Mouse (Mus musculus): ENCODE data around the gene Kctd2. TPM values are rescaled to one million over a fixed set of nuclear protein-coding genes. Genes with fewer than 3 reads are reported as not detected.
"Not testable (repeated sequence)": the region's sequence is repeated elsewhere in the genome, so short reads cannot be mapped to it uniquely, and the experiment has no call there.

Kctd2 gene
- polyA plus RNA-seq, 1 experiment from 2014 or later: 16.4 TPM

DNA sequence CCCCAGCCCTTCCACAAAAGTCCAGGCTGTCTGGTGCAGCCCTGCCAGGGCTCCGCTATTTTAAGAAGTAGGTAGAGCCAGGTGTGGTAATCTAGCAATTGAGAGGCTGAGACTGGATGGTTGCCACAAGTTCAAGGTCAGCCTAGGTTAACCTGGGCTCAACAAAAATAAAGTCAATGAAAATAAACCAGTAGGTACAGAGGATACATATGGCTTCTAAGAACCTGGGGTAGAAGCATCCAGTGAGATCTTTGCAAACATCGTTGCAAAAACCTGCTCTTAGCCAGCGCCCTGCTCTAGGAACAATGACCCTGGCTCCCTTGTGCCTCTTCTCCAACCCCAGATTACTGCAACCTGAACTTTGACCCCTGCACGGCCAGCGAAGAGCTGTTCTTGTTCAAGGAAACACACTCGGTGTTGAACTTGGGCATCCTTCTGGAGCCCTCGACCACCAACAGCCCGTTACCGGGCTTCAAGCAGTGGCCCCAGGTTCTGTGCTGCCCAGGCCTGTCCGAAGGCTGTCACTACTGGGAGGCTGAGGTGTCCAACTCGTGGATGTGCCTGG is 27.5 kb downstream of the Kctd2 start:
- Histone ChIP-seq H3K36me3 (no peaks in the 10 kb centered on the region), H3K27ac (peak overlapping the region; percentile 91), H3K27me3 (no peaks in the 10 kb centered on the region), H3K4me1 (peaks cover 44% of the 10 kb centered on the region), H3K4me2 (no peak overlapping the region), H3K9ac (no peak overlapping the region), H3K9me3 (replicated peaks) (no peaks in the 10 kb centered on the region), H3K4me3 (replicated peaks) (no peak overlapping the region)
- WGBS: 79% methylated on average over 11 of the region's 11 CpGs
- no peak for ATAC-seq (replicated peaks; ENCODE audit: low FRiP score)

- no peaks in the 10 kb centered on the region for H3K36me3 ChIP-seq
- H3K4me3 ChIP-seq (replicated peaks): no peak overlapping the region
- WGBS: 86% methylated on average over 16 of the region's 16 CpGs
- no peak overlapping the region for H3K4me2 ChIP-seq
- no peaks in the 10 kb centered on the region for H3K27me3 ChIP-seq
- peaks cover 44% of the 10 kb centered on the region for H3K4me1 ChIP-seq
- no peaks in the 10 kb centered on the region for H3K9me3 ChIP-seq (replicated peaks)
- no peak for ATAC-seq (replicated peaks; ENCODE audit: low FRiP score)
- peak overlapping the region; percentile 91 for H3K27ac ChIP-seq
- no peak overlapping the region for H3K9ac ChIP-seq
Observed at GRCm38 (mm10) chr11:115448075-115448474, 28.1 kb downstream of the Kctd2 start.

DNA sequence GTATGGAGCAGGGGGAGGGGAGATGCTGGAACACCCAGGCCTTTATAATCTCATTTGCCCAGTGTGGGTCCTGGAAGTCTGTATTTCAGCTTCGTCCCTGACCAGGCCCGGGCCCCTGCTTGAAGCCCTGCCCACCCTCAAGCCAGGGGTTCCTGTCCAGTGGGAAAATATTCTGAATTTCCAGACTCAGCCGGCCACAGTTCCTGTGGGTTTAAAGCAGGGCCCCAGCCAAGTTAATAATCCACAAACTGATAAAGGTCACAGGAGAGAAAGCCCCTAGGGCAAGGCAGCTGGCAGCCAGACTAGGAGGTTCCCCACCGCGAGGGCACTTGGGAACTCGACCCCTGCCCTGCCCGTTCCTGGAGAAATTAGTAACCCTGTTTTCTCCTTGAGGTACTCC is 29.1 kb downstream of the Kctd2 start:
- Histone ChIP-seq H3K4me2 (no peak overlapping the region), H3K4me3 (replicated peaks) (no peak overlapping the region), H3K9ac (no peak overlapping the region), H3K36me3 (no peaks in the 10 kb centered on the region), H3K9me3 (replicated peaks) (no peaks in the 10 kb centered on the region), H3K27me3 (no peaks in the 10 kb centered on the region), H3K27ac (peak overlapping the region; percentile 91), H3K4me1 (peaks cover 48% of the 10 kb centered on the region)
- ATAC-seq (replicated peaks; ENCODE audit: low FRiP score): peak; percentile 77
- 46% methylated on average over 7 of the region's 7 CpGs for WGBS

DNA sequence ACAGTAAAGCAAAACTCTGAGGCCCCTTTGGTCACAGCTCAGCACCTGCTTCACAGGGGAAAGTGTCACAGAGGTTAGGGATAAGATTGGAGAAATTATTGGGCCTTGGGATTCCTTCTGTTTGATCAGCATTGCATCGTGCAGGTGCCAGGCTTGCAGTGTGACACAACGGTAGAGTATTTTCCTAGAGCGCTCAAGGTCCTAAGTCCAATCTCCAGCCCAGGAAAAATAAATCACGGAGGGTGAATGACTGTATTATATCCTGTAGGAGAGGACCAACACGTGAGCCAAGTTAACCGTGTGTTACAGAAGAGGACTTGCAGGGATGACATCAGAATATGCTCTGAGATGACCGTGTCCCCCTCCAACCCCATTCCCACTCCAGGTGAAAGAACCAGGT is 30.2 kb downstream of the Kctd2 start:
- Histone ChIP-seq H3K4me2 (no peak overlapping the region), H3K27ac (peak overlapping the region; percentile 91), H3K9ac (no peak overlapping the region), H3K4me1 (peaks cover 48% of the 10 kb centered on the region), H3K9me3 (replicated peaks) (0 out of 2 replicates have a peak, but pooled peaks cover 2% of the 10 kb centered on the region), H3K27me3 (no peaks in the 10 kb centered on the region), H3K36me3 (no peaks in the 10 kb centered on the region), H3K4me3 (replicated peaks) (no peak overlapping the region)
- ATAC-seq (replicated peaks; ENCODE audit: low FRiP score): no peak
- WGBS: 67% methylated on average over 7 of the region's 7 CpGs

- H3K9me3 ChIP-seq (replicated peaks): 0 out of 2 replicates have a peak, but pooled peaks cover 2% of the 10 kb centered on the region
- no peaks in the 10 kb centered on the region for H3K36me3 ChIP-seq
- no peaks in the 10 kb centered on the region for H3K27me3 ChIP-seq
- H3K4me3 ChIP-seq (replicated peaks): no peak overlapping the region
- 0 out of 2 replicates have a peak overlapping the region, but pooled peaks have one; percentile 37 for H3K27ac ChIP-seq
- WGBS: 80% methylated on average over 8 of the region's 8 CpGs
- H3K4me1 ChIP-seq: peaks cover 42% of the 10 kb centered on the region
- no peak for ATAC-seq (replicated peaks; ENCODE audit: low FRiP score)
- no peak overlapping the region for H3K4me2 ChIP-seq
- no peak overlapping the region for H3K9ac ChIP-seq
Observed at GRCm38 (mm10) chr11:115451781-115452241, 31.9 kb downstream of the Kctd2 start.

DNA sequence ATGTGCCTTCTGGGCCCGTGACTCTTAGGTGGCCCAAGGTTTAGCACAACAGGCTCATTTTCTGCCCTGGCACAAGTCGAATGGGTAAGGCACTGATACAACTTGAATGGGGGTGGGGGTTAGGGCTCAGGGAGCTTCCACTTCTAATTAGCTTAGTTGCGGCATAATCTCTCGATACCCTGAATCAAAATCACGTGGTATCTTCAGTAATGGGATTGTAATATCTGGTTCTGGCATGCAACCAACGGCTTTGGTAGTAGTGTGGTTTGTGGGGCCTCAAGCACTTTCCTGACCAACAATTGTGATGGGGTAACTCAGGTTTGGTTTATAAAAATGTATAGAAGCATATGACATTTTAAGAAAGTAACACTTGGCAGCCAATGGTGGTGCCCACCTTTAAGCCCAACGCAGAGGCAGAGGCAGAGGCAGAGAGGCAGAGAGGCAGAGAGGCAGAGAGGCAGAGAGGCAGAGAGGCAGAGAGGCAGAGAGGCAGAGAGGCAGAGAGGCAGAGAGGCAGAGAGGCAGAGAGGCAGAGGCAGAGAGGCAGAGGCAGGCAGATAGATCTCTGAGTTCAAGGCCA is 32.4 kb downstream of the Kctd2 start:
- Histone ChIP-seq H3K4me3 (replicated peaks) (no peak overlapping the region), H3K36me3 (no peaks in the 10 kb centered on the region), H3K9me3 (replicated peaks) (0 out of 2 replicates have a peak, but pooled peaks cover 2% of the 10 kb centered on the region), H3K27me3 (no peaks in the 10 kb centered on the region), H3K27ac (no peak overlapping the region), H3K4me2 (no peak overlapping the region), H3K9ac (no peak overlapping the region), H3K4me1 (peaks cover 40% of the 10 kb centered on the region)
- ATAC-seq (replicated peaks; ENCODE audit: low FRiP score): no peak
- 85% methylated on average over 7 of the region's 7 CpGs for WGBS

DNA sequence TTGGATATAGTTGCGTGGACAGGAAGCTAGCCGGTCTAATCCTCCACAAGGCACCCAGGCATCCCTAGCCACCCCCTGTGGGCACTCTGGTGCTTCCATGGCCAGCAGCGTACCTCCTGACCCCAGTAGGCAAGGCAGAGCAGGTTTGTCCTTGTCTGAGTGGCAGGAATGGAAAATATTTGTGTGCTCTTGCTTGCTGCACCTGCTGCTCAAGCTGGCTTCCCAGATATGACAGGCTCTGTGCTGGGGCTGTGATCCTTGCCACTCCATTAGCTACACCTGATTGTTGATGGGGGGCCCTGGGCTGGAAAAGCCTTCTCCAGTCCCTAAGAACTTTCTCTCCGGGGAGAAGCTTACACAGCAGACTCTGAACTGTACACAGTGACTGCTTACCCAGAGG is 33.4 kb downstream of the Kctd2 start:
- Histone ChIP-seq H3K4me1 (peaks cover 37% of the 10 kb centered on the region), H3K27me3 (no peaks in the 10 kb centered on the region), H3K9ac (no peak overlapping the region), H3K36me3 (no peaks in the 10 kb centered on the region), H3K27ac (peak overlapping the region; percentile 23), H3K4me3 (replicated peaks) (no peak overlapping the region), H3K4me2 (no peak overlapping the region), H3K9me3 (replicated peaks) (0 out of 2 replicates have a peak, but pooled peaks cover 2% of the 10 kb centered on the region)
- WGBS: 52% methylated on average over 4 of the region's 4 CpGs
- ATAC-seq (replicated peaks; ENCODE audit: low FRiP score): no peak

DNA sequence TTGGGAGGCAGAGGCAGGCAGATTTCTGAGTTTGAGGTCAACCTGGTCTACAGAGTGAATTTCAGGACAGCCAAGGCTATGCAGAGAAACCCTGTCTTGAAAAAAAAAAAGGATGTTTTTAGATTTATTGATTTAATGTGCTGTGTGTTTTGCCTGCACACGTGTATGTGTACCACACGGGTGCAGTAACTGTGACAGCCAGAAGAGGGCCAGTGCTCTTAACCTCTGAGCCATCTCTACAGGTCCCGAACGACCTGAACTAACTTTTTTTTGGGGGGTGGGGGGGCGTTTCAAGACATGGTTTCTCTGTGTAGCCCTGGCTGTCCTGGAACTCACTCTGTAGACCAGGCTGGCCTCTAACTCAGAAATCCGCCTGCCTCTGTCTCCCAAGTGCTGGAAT is 34.9 kb downstream of the Kctd2 start:
- WGBS: 87% methylated on average over 6 of the region's 6 CpGs

GRCm38 (mm10) chr11:115455619-115456018 is 35.7 kb downstream of the Kctd2 start:
- Histone ChIP-seq H3K4me2 (no peak overlapping the region), H3K4me3 (replicated peaks) (no peak overlapping the region), H3K4me1 (peaks cover 19% of the 10 kb centered on the region), H3K27me3 (no peaks in the 10 kb centered on the region), H3K9ac (no peak overlapping the region), H3K9me3 (replicated peaks) (0 out of 2 replicates have a peak, but pooled peaks cover 2% of the 10 kb centered on the region), H3K27ac (no peak overlapping the region), H3K36me3 (no peaks in the 10 kb centered on the region)
- WGBS: 86% methylated on average over 15 of the region's 15 CpGs
- ATAC-seq (replicated peaks; ENCODE audit: low FRiP score): no peak

More for the DNA sequence above, 34.9 kb downstream of the Kctd2 start:
- not testable (repeated sequence) for H3K4me3 ChIP-seq (replicated peaks); H3K9me3 ChIP-seq (replicated peaks); H3K27me3 ChIP-seq; H3K27ac ChIP-seq; H3K4me2 ChIP-seq; H3K36me3 ChIP-seq; H3K9ac ChIP-seq; ATAC-seq (replicated peaks; ENCODE audit: low FRiP score)
- H3K4me1 ChIP-seq: peaks cover 26% of the 10 kb centered on the region

DNA sequence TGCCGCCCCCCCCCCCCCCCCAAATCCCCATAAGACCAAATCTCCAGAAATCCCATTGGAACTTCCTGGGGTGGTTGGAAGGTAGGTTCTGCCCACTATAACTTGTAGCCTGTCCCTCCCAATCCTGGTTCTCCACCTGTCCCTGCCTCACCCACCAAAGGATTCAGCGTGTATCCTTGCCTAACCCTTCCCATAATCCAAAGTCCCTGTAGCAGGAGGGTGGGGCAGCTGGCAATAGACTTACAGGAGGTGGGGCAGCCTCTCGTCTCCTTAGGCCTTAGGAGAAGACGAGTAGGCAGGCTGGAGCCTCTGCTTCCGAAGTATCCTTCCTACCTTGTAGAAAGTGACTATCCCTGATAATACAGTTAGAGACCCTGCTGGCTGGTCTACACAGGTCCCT is 36.3 kb downstream of the Kctd2 start:
- 93% methylated on average over 5 of the region's 5 CpGs for WGBS
- no peaks in the 10 kb centered on the region for H3K36me3 ChIP-seq
- H3K9ac ChIP-seq: no peak overlapping the region
- peaks cover 18% of the 10 kb centered on the region for H3K4me1 ChIP-seq
- H3K4me2 ChIP-seq: no peak overlapping the region
- no peak overlapping the region for H3K27ac ChIP-seq
- H3K27me3 ChIP-seq: no peaks in the 10 kb centered on the region
- H3K4me3 ChIP-seq (replicated peaks): no peak overlapping the region
- no peak for ATAC-seq (replicated peaks; ENCODE audit: low FRiP score)
- 0 out of 2 replicates have a peak, but pooled peaks cover 2% of the 10 kb centered on the region for H3K9me3 ChIP-seq (replicated peaks)

DNA sequence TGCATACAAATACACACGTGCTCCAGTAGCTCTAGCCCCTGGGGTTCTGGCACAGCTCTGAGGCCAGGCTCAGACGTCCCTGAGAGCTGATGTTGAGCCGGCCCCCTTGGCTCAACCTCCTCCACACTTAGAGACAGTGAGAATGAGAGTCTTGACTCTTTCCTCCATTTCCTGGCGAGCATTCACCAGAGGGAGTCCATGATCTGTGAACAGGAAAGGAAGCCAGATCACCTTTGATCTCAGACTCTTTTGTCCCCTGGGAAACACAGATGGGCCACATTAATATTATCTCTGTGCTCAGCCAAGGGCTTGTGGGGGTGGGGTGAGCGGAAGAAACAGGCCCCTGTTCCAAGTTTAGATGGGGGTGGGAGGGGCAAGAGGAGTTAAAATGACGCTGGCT is 37.5 kb downstream of the Kctd2 start:
- no peak for ATAC-seq (replicated peaks; ENCODE audit: low FRiP score)
- peaks cover 18% of the 10 kb centered on the region for H3K4me1 ChIP-seq
- H3K4me2 ChIP-seq: no peak overlapping the region
- H3K27me3 ChIP-seq: no peaks in the 10 kb centered on the region
- no peaks in the 10 kb centered on the region for H3K36me3 ChIP-seq
- H3K9ac ChIP-seq: no peak overlapping the region
- no peak overlapping the region for H3K4me3 ChIP-seq (replicated peaks)
- WGBS: 19% methylated on average over 6 of the region's 6 CpGs
- H3K9me3 ChIP-seq (replicated peaks): 0 out of 2 replicates have a peak, but pooled peaks cover 2% of the 10 kb centered on the region
- H3K27ac ChIP-seq: peak overlapping the region; percentile 48; the same call in 1 of the 2 replicates

DNA sequence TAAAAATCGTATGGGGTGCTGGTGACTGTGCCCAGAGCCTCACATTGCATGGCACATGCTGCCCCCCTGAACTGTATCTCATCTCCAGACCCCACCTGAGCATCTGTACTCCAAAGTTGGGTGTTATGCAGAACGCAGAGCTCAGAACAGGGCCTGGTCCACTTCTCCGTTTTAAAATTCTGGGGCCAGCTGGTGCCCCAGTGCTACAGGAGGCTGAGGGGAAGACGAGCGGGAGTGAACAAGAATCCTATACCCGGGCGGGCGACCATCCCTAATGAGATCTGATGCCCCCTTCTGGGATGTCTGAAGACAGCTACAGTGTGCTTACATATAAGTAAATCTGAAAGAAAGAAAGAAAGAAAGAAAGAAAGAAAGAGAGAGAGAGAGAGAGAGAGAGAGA is 41.0 kb downstream of the Kctd2 start:
- no peak overlapping the region for H3K4me2 ChIP-seq
- peaks cover 14% of the 10 kb centered on the region for H3K4me1 ChIP-seq
- H3K4me3 ChIP-seq (replicated peaks): no peak overlapping the region
- no peaks in the 10 kb centered on the region for H3K27me3 ChIP-seq
- 29% methylated on average over 8 of the region's 8 CpGs for WGBS
- H3K36me3 ChIP-seq: no peaks in the 10 kb centered on the region
- no peak for ATAC-seq (replicated peaks; ENCODE audit: low FRiP score)
- no peaks in the 10 kb centered on the region for H3K9me3 ChIP-seq (replicated peaks)
- H3K27ac ChIP-seq: no peak overlapping the region
- H3K9ac ChIP-seq: no peak overlapping the region
